Mouse (Mus musculus): ENCODE results near the gene B3galt5. TPM values are rescaled to one million over a fixed set of nuclear protein-coding genes. Genes with fewer than 3 reads are reported as not detected.

The B3galt5 gene
- polyA plus RNA-seq, 1 experiment from 2014 or later: 6.3 TPM

DNA sequence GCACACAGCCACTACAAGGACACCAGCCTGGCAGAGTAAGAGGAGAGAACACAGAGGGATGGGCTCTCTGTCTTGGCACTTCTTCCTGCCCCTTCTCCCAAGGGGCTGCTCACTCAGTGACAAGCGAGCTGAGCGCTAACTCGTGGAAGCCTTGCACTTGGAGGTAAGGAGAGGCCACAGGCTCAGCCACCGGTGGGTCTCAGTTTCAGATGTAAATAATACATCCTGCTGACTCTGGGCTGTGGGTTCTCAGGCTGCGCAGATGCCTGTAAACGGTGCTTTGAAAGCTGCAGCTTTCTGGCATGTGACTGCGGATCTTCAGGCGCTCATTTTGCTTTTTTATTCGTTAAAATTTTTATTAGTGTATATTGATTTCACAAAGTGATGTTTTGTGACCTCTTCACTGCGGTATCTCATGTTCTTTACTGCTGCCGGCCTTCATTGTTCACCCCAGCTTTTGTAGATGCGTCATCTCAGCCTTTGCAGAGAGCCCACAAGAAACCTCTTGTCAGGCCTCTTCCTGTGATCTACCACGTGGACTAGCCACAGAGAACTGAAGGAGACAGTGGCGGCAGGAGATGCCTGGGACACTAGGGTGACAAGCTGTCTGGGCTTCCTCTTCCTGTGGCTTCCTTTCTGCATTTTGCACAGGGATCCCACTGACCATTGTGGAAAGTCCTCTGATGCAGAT lies 37.5 kb downstream of the B3galt5 start:
- H3K9me3 ChIP-seq: no peaks in the 10 kb centered on the region
- H3K36me3 ChIP-seq: no peaks in the 10 kb centered on the region
- no peak overlapping the region for H3K27ac ChIP-seq (replicated peaks)
- 49% methylated on average over 14 of the region's 14 CpGs for WGBS
- H3K27me3 ChIP-seq: no peaks in the 10 kb centered on the region
- peaks cover 3% of the 10 kb centered on the region; the same call in 1 of the 2 replicates for H3K4me1 ChIP-seq (replicated peaks)
- H3K4me2 ChIP-seq: no peak overlapping the region
- H3K9ac ChIP-seq: no peak overlapping the region
- no peak overlapping the region for H3K4me3 ChIP-seq
- no peak for ATAC-seq (ENCODE audit: low FRiP score, low read depth)

DNA sequence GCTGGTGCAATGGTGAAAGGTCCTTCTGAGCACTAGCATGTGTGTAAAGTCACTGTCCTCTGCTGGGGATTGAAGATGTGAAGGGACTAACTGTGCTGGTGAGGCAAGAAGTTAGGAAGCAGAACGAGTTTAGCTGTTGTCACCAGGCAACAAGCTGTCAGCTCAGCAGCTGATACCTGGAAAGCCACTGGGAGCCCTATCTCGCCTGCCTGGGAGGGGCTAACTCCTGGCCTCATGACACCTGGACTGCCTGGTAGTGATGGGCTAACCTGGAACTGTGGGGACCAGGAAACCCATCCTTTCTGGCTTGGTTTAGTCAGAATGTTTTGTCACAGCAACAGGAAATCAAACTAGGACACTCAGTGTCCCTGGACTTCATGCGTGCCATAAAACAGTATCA lies 41.0 kb downstream of the B3galt5 start:
- Histone ChIP-seq H3K4me3 (no peak overlapping the region), H3K4me1 (replicated peaks) (peaks cover 28% of the 10 kb centered on the region), H3K27ac (replicated peaks) (no peak overlapping the region), H3K9ac (no peak overlapping the region), H3K27me3 (peaks cover 8% of the 10 kb centered on the region; the same call in 1 of the 2 replicates), H3K36me3 (no peaks in the 10 kb centered on the region), H3K4me2 (no peak overlapping the region), H3K9me3 (no peaks in the 10 kb centered on the region)
- ATAC-seq (ENCODE audit: low FRiP score, low read depth): no peak
- WGBS: 76% methylated on average over 3 of the region's 3 CpGs

DNA sequence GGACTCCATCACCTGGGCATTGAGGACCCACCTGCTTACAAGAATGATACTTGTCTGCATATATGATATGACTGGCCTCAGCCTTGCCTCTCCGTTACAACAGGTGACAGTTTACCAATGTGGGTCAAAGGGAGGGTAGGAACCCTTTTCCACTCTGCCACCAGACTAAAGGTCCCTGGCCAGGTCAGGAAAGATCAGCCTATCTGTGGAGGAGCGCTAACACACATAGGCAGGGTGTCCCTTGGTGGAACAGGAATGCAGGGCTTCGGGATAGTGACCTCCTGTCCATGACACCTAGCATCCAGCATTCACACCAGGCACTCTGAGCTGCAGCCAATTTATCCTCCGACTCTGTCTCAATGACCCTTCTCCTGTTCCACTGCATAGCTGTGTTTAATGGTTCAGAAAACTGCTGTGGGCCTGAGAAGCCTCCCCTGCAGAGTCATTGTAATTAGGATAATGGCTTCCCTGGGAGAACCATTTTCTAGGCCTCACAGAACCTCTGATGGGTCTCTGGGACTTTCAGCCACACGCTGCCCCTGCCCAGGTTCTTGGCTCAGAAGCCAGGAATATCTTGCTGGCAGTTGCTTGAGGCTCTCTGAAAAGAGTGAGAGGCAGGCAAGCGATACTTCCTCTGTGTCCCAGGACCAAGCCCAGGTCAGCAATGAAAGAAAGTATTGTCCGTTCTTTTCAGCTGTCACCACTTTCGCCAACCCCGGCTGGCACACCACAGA lies 43.1 kb downstream of the B3galt5 start:
- Histone ChIP-seq H3K27ac (replicated peaks) (no peak overlapping the region), H3K36me3 (no peaks in the 10 kb centered on the region), H3K4me1 (replicated peaks) (peaks cover 25% of the 10 kb centered on the region), H3K4me2 (no peak overlapping the region), H3K9me3 (no peaks in the 10 kb centered on the region), H3K4me3 (no peak overlapping the region), H3K27me3 (peaks cover 8% of the 10 kb centered on the region; the same call in 1 of the 2 replicates), H3K9ac (no peak overlapping the region)
- WGBS: 20% methylated on average over 9 of the region's 9 CpGs
- peak; percentile 28; the same call in 1 of the 2 replicates for ATAC-seq (ENCODE audit: low FRiP score, low read depth)

DNA sequence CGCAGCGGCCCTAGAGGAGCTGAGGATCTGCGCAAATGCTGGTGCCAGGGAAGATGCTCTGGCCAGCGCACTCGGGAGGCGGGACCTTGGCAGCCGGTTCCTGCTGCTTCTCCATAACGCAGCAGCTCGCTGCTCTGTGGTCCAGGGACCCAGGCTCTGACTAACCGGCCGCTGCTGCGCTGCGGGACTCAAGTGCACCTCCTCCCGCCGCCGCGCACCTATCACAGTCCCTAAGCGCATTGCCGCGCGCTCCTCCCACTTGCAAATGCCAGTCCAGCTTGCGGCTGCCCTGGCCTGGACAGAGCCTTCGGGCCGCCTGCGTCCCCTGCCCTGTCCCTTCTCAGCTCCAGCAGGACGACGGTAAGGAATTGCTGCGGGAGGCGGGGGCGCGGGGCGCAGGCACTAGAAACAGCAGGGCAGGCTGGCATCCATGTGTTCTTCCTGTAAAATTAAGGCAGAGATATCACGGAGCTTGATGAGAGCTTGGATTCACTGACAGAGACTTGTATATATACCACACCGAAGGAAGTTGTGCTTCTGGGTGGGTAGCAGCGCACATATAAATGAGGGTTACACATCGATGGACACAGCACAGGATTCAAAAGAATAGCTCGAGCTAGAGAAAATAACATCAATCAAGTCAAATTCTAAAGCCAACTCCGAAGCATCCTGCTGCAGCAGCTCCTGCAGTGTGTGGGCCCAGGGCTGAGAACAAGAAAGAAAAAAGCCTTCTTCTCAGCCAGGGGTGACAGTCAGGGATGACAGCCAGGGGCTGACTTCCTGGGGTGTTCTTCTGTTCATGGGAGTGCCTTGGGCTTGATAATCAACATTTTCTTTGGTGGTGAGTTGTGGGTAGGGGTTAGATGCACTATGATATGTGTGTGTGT lies 45.4 kb downstream of the B3galt5 start:
- under 1% methylated on average over 38 of the region's 38 CpGs for WGBS
- peak overlapping the region; percentile 49 for H3K4me3 ChIP-seq
- no peaks in the 10 kb centered on the region for H3K9me3 ChIP-seq
- H3K27me3 ChIP-seq: peaks cover 8% of the 10 kb centered on the region; the same call in 1 of the 2 replicates
- peaks cover 25% of the 10 kb centered on the region for H3K4me1 ChIP-seq (replicated peaks)
- H3K4me2 ChIP-seq: peak overlapping the region; percentile 84
- peak overlapping the region; percentile 68 for H3K27ac ChIP-seq (replicated peaks)
- peak; percentile 83 for ATAC-seq (ENCODE audit: low FRiP score, low read depth)
- peak overlapping the region; percentile 58 for H3K9ac ChIP-seq
- H3K36me3 ChIP-seq: no peaks in the 10 kb centered on the region

DNA sequence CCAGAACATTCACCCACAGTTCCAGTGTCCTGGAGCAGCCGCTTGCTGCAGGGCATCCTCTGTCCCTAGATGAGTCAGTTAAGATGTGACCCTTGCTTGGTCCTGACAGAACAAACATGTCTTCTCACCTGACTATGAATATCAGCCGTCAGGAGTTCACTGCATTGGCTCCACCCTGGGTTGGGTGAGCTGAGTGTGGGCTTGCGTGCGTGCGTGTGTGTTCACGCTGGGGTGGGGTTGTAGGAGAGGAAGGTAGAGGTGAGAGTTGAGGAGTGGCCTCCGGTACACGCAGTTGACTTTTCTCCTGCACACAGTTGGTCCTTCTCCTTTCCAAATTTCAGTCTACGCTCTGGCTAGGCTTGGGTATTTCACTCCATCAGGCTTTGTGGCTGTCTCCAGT lies 47.0 kb downstream of the B3galt5 start:
- Histone ChIP-seq H3K4me2 (no peak overlapping the region), H3K9me3 (no peaks in the 10 kb centered on the region), H3K4me3 (no peak overlapping the region), H3K27me3 (peaks cover 8% of the 10 kb centered on the region; the same call in 1 of the 2 replicates), H3K9ac (no peak overlapping the region), H3K27ac (replicated peaks) (no peak overlapping the region), H3K4me1 (replicated peaks) (peaks cover 25% of the 10 kb centered on the region), H3K36me3 (no peaks in the 10 kb centered on the region)
- no peak for ATAC-seq (ENCODE audit: low FRiP score, low read depth)
- 94% methylated on average over 9 of the region's 9 CpGs for WGBS

DNA sequence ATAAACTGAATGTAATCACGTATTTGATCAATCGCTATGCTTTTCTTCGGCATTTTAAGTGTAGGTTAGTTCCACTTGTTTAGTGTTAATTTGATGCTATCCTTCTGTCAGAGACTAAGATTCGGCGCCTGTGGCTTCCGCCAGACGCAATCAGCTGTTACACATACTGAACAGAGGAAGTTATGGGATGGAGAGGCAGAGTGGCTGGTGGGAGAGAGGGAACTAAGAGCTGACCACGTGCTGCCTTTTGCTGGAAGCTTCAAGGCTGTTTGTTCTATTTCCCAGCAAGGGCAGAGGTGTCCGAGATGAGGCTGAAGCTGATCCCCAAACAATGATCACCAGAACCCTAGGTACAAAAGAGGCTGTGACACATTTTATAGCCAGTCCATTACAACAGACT lies 56.3 kb downstream of the B3galt5 start:
- Histone ChIP-seq H3K27me3 (no peaks in the 10 kb centered on the region), H3K27ac (replicated peaks) (no peak overlapping the region), H3K9ac (no peak overlapping the region), H3K4me3 (no peak overlapping the region), H3K4me2 (no peak overlapping the region), H3K36me3 (no peaks in the 10 kb centered on the region), H3K9me3 (no peaks in the 10 kb centered on the region), H3K4me1 (replicated peaks) (no peaks in the 10 kb centered on the region)
- WGBS: 83% methylated on average over 9 of the region's 9 CpGs
- ATAC-seq (ENCODE audit: low FRiP score, low read depth): no peak

DNA sequence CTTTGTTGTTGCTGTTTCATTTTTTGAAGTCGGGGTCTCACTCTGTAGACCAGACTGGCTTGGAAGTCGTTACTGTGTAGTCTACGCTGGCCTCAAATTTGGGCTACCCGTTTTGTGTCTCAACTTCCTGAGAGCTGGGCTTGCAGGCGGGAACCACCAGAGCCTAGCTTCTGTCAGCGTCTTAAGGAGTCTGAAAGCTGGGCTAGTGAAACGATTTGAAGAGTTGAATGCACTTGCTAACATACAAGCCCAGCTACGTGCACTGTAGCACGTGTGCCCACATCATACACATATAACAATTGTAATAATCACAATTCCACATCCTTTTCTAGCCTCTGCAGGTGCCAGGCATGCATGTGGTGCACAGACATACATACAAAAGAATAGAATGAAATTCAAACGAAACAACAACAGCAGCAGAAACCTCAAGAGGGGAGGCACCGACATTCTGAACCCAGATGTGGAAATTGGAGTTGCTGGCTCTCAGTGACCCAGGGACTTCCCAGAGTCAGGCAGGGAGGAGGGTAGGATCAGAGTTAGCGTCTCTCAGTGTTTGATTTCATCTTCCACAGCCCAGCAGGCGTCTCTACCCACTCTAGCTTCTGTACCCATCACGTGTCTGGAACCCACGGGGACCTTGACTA lies 57.1 kb downstream of the B3galt5 start:
- ATAC-seq (ENCODE audit: low FRiP score, low read depth): no peak
- H3K9me3 ChIP-seq: no peaks in the 10 kb centered on the region
- H3K4me2 ChIP-seq: no peak overlapping the region
- no peak overlapping the region for H3K4me3 ChIP-seq
- H3K4me1 ChIP-seq (replicated peaks): no peaks in the 10 kb centered on the region
- no peak overlapping the region for H3K27ac ChIP-seq (replicated peaks)
- 72% methylated on average over 15 of the region's 15 CpGs for WGBS
- no peaks in the 10 kb centered on the region for H3K27me3 ChIP-seq
- no peak overlapping the region for H3K9ac ChIP-seq
- no peaks in the 10 kb centered on the region for H3K36me3 ChIP-seq

DNA sequence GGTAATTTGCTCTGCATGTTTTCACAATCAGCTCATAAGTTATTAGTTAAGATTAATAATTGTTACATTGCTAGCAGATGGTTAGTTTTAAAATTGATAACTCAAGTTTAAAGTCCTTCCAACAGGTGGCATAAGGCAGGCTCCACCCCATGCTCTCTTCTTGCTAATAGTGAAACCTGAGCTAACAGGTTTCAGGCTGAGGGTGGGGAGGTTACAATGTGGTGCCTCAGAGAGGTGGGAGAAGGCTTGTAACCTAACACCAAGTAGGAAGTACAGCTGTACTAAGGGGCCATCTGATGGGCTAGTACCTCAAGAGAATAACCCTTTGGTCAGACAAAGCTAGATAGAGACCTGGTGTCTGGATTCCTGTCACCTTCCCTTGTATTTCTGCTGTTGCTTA lies 62.5 kb downstream of the B3galt5 start:
- no peak for ATAC-seq (ENCODE audit: low FRiP score, low read depth)

DNA sequence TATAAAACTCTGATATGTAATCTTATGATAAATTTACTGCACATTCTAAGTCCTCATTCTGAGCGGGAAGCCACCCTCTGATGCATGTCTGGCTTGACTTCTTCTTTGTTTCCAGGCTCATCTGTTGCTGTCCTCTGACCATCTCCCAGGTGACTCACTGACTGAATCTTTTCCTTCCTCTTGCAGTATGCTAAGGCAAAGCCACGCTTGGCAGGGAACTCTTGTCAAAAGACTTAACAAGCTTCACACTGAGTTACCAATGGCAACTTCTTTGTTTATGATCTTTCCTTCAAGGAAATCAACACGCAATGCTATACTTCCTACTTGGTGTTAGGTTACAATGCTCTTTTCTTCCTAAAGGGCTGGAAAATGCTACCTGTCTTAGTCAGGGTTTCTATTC lies 63.0 kb downstream of the B3galt5 start:
- 72% methylated on average over 3 of the region's 3 CpGs for WGBS
- no peak overlapping the region for H3K4me3 ChIP-seq

More for the DNA sequence above, 62.5 kb downstream of the B3galt5 start:
- H3K4me3 ChIP-seq: no peak overlapping the region
- no peaks in the 10 kb centered on the region for H3K27me3 ChIP-seq
- no peaks in the 10 kb centered on the region for H3K36me3 ChIP-seq
- no peaks in the 10 kb centered on the region for H3K9me3 ChIP-seq
- H3K4me2 ChIP-seq: no peak overlapping the region
- H3K9ac ChIP-seq: no peak overlapping the region
- H3K27ac ChIP-seq (replicated peaks): no peak overlapping the region
- no peaks in the 10 kb centered on the region for H3K4me1 ChIP-seq (replicated peaks)

DNA sequence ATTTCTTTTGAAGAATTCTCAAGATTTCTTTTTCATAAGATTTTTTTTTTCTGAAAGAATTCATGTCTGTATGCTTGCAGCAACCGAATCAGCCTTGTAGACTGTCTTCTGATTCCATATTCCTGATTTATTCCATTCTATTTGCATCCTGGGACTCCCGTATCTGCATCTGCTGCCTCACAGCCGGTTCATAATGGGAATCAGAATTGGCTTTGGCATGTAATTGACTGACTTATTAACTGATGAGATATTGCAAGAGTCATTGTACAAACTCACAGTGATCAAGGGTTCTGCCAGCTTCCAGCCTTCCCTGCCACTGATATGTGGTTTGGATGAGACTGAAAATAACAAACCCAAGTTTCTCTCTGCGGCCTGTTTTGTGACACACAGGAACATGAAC lies 67.8 kb downstream of the B3galt5 start:
- no peaks in the 10 kb centered on the region for H3K27me3 ChIP-seq
- WGBS: 65% methylated on average over 4 of the region's 4 CpGs
- no peak overlapping the region for H3K27ac ChIP-seq (replicated peaks)
- no peak for ATAC-seq (ENCODE audit: low FRiP score, low read depth)
- no peaks in the 10 kb centered on the region for H3K36me3 ChIP-seq
- H3K4me2 ChIP-seq: no peak overlapping the region
- H3K4me3 ChIP-seq: no peak overlapping the region
- H3K9ac ChIP-seq: no peak overlapping the region
- no peaks in the 10 kb centered on the region for H3K4me1 ChIP-seq (replicated peaks)
- H3K9me3 ChIP-seq: no peaks in the 10 kb centered on the region

More for the DNA sequence above, 63.0 kb downstream of the B3galt5 start:
- no peak for ATAC-seq (ENCODE audit: low FRiP score, low read depth)
- Histone ChIP-seq H3K27ac (replicated peaks) (no peak overlapping the region), H3K36me3 (no peaks in the 10 kb centered on the region), H3K4me2 (no peak overlapping the region), H3K9me3 (no peaks in the 10 kb centered on the region), H3K27me3 (no peaks in the 10 kb centered on the region), H3K4me1 (replicated peaks) (no peaks in the 10 kb centered on the region), H3K9ac (no peak overlapping the region)

DNA sequence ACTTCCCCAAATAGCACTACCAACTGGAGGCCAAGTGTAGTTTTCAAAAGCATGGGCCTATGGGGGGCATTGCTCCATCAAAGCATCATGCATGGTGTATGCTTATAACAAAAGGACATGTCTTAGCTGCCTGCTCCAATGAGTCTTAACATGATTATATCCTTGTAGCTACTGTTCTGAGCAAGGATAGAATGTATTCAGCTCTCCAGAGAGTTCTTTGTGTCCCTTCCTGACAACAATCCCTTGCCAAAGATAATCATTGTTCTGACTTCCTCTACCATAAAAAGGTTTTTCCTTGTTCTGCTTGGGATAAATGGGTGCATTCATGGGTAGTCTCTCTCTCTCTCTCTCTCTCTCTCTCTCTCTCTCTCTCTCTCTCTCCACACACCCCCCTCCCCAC lies 68.8 kb downstream of the B3galt5 start:
- ATAC-seq (ENCODE audit: low FRiP score, low read depth): no peak
- no peaks in the 10 kb centered on the region for H3K4me1 ChIP-seq (replicated peaks)

More for the DNA sequence above, 68.8 kb downstream of the B3galt5 start:
- no peak overlapping the region for H3K4me2 ChIP-seq
- no peak overlapping the region for H3K4me3 ChIP-seq
- no peaks in the 10 kb centered on the region for H3K27me3 ChIP-seq
- H3K27ac ChIP-seq (replicated peaks): no peak overlapping the region
- H3K9me3 ChIP-seq: no peaks in the 10 kb centered on the region
- no peaks in the 10 kb centered on the region for H3K36me3 ChIP-seq
- H3K9ac ChIP-seq: no peak overlapping the region

All from hindbrain, embryonic 15.5 days (tissue).